Mouse (Mus musculus) urinary bladder, postnatal 25 days (tissue): ENCODE data around the gene Oosp3.

Experiments used
- DNase-seq: peaks from one replicate; pipeline ENCODE4 v3.0.0; 2022; ENCODE audit warnings: low spot score

Gene Oosp3

DNA sequence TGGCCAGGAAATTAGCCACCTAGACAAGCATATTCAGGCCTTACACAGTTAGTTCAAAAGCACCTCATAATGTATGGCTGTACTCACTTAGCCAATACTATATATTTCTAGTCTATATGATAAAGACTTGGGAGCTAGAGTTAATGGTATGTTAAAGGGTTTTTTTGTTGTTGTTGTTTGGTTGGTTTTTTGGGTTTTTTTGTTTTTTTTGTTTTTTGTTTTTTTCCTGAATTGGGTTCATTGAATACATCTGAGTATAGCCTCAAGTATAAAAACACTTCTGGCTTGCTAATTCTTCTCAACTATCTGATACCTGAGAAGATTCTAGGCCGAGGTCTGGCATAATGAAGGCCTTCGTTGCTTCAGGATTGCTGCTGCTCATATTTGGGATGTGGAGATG, at the start of gene Oosp3:
Gene Oosp3 (plus strand): TSS at position 301 of the 400 bp plus-strand sequence.
- DNase-seq = no peak

- DNase-seq = no peak
Observed at GRCm38 (mm10) chr19:11649564-11649963, 47.3 kb upstream of the Oosp3 start.

- DNase-seq = no peak
Observed at GRCm38 (mm10) chr19:11659142-11659541, 37.7 kb upstream of the Oosp3 start.

DNA sequence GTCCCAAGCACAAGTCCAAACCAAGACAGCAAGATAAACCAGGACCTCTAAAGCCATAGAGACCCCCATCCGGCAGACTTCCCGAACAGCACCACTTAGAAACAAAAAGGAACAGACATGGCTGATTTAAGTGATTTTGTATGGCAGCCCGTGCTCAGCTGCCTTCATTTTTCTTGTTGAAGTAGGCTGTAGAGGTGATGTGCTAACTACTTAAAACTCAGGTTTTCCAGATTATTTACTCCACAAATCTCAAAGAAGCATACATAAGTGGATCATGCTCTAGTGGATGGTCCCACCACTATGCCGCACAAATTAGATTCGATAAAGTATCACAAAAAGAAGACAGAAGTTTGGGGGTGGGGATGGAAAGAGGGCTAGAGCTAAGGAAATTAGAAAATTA, 36.4 kb upstream of the Oosp3 start, which contains the start of gene Oosp2:
Gene Oosp2 (minus strand): TSS at position 101 of the 400 bp plus-strand sequence.
- DNase-seq = no peak

- no peak for DNase-seq
Observed at GRCm38 (mm10) chr19:11661562-11661961, 35.3 kb upstream of the Oosp3 start.

- DNase-seq = no peak
Observed at GRCm38 (mm10) chr19:11690839-11691238, 6.0 kb upstream of the Oosp3 start, which contains the start of gene Oosp1. Gene Oosp1 (minus strand): TSS chr19:11691150.

DNA sequence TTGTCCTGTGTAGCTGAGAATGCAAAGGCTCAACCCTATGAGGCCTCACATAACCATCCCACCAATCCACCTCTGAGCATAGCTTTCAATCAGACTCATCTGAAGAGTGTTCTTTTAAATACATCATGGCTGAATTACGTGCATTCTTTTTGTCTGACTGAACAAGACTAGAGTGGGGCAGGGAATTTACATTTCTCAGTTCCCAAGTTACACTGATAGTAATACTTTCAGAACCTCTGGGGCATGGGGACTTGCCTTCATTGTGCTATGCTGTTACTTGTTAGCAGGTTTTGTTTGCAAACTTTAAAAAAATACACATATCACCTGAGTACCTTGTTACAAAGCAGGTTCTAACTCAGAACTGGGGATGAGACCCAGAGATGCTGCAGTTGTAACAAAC, 5.4 kb upstream of the Oosp3 start:
- DNase-seq = no peak

- no peak for DNase-seq
Observed at GRCm38 (mm10) chr19:11698342-11698741, 1.5 kb downstream of the Oosp3 start.

- no peak for DNase-seq
Observed at GRCm38 (mm10) chr19:11712451-11712850, 15.6 kb downstream of the Oosp3 start.

DNA sequence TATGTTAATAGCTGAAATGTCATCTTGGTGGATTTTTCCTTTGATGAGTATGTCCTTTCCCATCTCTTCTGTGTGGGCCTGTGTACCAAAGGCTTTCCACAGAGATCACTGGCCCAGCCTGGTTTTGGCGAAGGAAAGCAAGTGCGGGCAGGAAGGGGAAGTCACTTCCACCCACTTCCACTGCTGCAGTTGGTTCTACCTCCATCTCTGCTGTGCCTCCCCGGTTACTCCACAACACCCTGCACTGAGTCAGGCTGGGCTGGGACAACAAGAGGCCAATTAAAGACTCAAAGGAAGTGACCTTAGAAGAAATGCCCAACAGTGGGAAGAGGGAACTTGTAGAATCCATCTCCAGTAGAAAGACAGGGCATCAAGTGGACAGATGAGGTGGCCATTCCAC, 23.2 kb downstream of the Oosp3 start:
- no peak for DNase-seq

DNA sequence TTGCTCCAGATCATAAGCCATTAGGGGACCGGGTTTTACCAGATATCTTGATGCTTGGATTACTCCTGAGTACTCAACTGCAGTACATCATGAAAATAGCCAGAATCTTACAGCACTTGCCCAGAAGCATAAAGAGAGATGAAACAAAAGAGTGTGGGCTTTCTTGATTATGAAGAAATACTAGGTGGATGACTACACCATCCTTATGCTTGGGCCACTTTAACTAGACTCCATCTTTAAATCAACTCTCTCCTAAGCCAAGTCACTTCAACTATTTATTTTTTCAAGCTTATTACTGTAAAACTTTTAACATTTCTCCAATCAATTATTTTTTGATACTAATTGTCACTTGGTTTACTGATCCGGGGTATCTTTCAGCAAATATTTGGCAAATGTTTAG, 27.0 kb downstream of the Oosp3 start:
- no peak for DNase-seq

GRCm38 (mm10) chr19:11724275-11724674, 27.4 kb downstream of the Oosp3 start:
- DNase-seq = no peak

DNA sequence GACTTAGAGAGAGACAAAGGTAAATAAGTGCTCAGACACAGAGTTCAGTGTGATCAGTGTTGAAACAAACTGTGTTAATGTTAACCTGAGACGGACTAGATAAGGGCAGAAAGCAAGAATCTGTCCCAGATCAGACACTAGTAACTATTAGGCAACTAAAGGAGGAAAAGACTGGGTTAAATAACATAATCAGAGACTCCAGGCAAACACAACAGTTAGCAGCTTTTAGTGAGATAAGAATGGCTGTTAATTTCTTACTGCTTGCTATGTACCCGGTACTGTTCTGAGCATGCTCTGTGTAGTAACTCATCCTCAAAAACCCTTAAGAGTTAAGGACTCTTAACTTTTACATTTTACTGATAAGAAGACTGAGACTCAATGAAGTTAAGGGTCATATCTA, 29.1 kb downstream of the Oosp3 start:
- DNase-seq = no peak

DNA sequence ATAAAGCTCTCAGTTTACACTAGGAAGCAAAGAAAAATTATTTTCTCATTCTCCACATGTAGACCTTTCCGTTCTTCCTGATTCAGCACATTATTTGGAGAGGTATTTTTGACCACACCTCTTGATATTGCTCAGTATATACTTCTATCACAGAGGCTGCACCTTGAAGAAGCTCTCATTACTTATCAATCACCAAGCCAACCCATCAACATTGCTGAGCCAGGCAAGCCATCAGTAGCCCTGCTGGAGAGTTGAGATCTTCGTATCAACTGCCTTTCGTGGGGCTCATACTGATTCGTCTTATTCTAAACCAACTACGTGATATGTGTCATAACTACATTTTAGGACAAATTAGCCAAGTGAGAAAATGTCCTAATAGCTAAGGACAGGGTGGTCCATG, 30.4 kb downstream of the Oosp3 start:
- no peak for DNase-seq

DNA sequence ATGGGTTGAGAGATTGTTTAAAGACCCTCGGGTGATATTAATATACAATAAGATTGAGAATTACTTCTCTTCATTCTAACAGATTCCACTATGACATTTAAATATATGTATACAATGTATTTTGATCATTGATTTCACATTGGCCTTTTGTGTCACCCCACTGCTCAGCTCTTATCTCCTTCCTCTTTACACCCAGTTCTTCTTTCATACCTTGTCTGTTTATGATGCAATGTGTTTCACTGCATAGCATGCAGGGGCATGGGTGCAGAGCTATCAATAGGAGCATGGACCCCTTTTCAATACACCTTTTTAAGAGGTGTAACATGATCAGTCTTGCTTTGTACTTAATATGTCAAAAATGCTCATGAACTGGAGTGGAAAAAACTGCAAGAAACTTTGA, 33.4 kb downstream of the Oosp3 start:
- no peak for DNase-seq

GRCm38 (mm10) chr19:11736455-11736854, 39.6 kb downstream of the Oosp3 start:
- DNase-seq = no peak

- DNase-seq = no peak
Observed at GRCm38 (mm10) chr19:11745680-11746079, 48.8 kb downstream of the Oosp3 start.

- DNase-seq = no peak
Observed at GRCm38 (mm10) chr19:11747298-11747697, 50.4 kb downstream of the Oosp3 start, which contains the start of gene Gif. Gene Gif (plus strand): TSS chr19:11747554.
